Mouse (Mus musculus) cerebellum, adult 2 months (tissue): Measurements from ENCODE around the gene Tacstd2. TPM values are rescaled to one million over a fixed set of nuclear protein-coding genes. Genes with fewer than 3 reads are reported as not detected.

Experiments used
- DNase-seq, 2 experiments: peaks; one replicate each; pipeline ENCODE4 v3.0.0; 2021
- H3K27ac ChIP-seq: fragments of 200-500 bp; 2 replicates; pipeline ENCODE4 v1.5.1; 2012; ENCODE audit warnings: low read length, control low read depth, inconsistent platforms; ENCODE audit not compliant: insufficient read depth
- H3K27me3 ChIP-seq: fragments of 200-500 bp; 2 replicates; pipeline ENCODE4 v1.6.1; 2012; ENCODE audit warnings: inconsistent platforms, mild to moderate bottlenecking, low read length, moderate library complexity; ENCODE audit not compliant: control insufficient read depth, insufficient read depth
- H3K4me1 ChIP-seq: fragments of 200-500 bp; 2 replicates; pipeline ENCODE4 v1.6.1; 2011; ENCODE audit warnings: low read length; ENCODE audit not compliant: control insufficient read depth, insufficient read depth
- H3K4me3 ChIP-seq: fragments of 200-500 bp; replicated peaks from 2 replicates; pipeline ENCODE3; 2011; ENCODE audit warnings: mild to moderate bottlenecking, low read depth, low read length, control low read depth; ENCODE audit not compliant: insufficient read depth
- CTCF ChIP-seq: fragments of 200-500 bp; IDR thresholded peaks from 2 replicates; pipeline ENCODE4 v1.5.1; 2011; ENCODE audit warnings: low read depth, mild to moderate bottlenecking, control low read depth, low read length, moderate library complexity, borderline replicate concordance; ENCODE audit not compliant: insufficient read depth
- POLR2A ChIP-seq: fragments of 200-500 bp; IDR thresholded peaks from 2 replicates; pipeline ENCODE4 v1.6.1; 2011; ENCODE audit warnings: low read length, control low read depth, borderline replicate concordance; ENCODE audit not compliant: insufficient read depth
- WGBS: fragments of 180-500 bp; shearing (Covaris S2); methylation state at CpG from one replicate; pipeline ENCODE4 v1.1.7; 2018; 5-methylcytosine and 5-hydroxymethylcytosine counted together
- polyA plus RNA-seq: library from polyadenylated mRNA; depleted of rRNA; stranded (reverse); fragments of >200 nt; gene quantifications from 2 replicates; pipeline ENCODE4 v1.2.3, GENCODE M21; 2012; rRNA removed

The Tacstd2 gene
- polyA plus RNA-seq: 0.25 and 0.29 TPM in 2 replicates

GRCm38 (mm10) chr6:67535777-67536054 is at the start of gene Tacstd2:
Gene Tacstd2 (minus strand): TSS chr6:67535796.
- Histone ChIP-seq H3K4me3 (no peak within 1 kb of the TSS), H3K27me3 (no peaks in the 10 kb centered on the region; the same call in 1 of the 2 replicates), H3K27ac (no peak within 1 kb of the TSS), H3K4me1 (no peaks in the 10 kb centered on the region)
- no peak for DNase-seq
- WGBS: 9% methylated on average over 8 of the region's 8 CpGs
- TF ChIP-seq CTCF: no peak
- TF ChIP-seq POLR2A: no peak

DNA sequence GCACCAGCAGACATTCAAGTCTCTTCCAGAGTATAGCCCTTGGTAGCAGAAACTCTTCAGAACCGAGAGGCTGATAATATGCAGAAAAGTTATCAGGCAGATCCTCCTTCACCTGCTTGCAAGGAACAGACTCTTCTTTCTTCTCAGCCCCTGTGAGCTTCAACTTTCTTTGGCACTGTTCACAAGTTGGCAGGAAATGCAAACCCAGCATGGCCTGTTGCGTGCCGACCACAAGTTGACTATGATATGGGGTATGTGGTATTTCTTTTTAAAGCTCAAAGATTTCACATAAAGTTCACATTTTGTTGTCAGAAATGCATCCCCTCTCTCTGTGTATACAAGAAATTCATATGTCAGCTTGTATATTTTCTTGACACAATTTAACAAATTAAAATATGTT is 30.7 kb upstream of the Tacstd2 start:
- TF ChIP-seq CTCF: no peak
- no peak for TF ChIP-seq POLR2A
- Histone ChIP-seq H3K27ac (no peak overlapping the region), H3K4me1 (no peaks in the 10 kb centered on the region), H3K4me3 (no peak overlapping the region), H3K27me3 (no peaks in the 10 kb centered on the region)
- no peak for DNase-seq
- WGBS: 44% methylated on average over 3 of the region's 3 CpGs

GRCm38 (mm10) chr6:67555376-67555775 is 19.8 kb upstream of the Tacstd2 start:
- H3K4me1 ChIP-seq: no peaks in the 10 kb centered on the region
- no peak overlapping the region for H3K4me3 ChIP-seq
- no peak for DNase-seq
- no peak for TF ChIP-seq POLR2A
- no peak for TF ChIP-seq CTCF
- no peak overlapping the region for H3K27ac ChIP-seq
- H3K27me3 ChIP-seq: no peaks in the 10 kb centered on the region

GRCm38 (mm10) chr6:67549550-67549949 is 14.0 kb upstream of the Tacstd2 start:
- TF ChIP-seq POLR2A (no peak), CTCF (no peak)
- H3K4me1 ChIP-seq: no peaks in the 10 kb centered on the region
- 28% methylated on average over 1 of the region's 1 CpGs for WGBS

DNA sequence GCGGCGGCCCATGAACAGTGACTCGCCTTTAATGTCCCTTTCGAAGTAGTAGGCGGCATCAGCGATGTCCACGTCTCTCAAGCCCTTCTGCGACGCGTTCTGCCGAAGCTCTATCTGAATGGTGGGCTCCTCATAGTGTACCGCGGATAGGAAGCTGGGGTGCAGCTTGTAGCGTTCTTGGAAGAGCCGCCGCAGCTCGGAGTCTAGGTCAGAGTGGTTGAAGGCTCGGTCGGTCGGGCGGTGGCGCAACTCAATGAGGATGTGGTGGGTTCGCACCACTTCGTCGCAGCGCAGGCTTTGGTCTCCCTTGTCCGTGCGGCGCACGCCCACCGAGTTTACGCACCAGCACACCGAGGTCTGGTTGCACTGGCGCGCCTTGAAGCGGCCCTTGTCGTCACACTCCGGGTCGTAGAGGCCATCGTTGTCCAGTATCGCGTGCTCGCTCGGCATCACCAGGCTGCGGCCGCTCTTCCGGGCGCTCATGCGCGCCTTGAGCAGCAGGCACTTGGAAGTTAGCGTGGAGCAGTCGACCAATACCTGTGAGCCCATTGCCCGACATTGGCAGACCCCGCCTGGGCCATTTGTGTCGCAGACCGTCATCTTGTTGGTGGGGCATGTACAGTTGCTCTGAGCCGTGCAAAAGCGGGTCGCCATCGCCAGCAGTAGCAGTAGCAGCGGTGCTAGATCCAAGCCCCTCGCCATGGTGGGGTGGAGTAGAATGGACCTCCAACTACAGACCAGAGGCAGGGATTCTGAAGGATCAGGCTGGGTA is 405 bp downstream of the Tacstd2 start:
- 1% methylated on average over 62 of the region's 62 CpGs for WGBS
- TF ChIP-seq CTCF (no peak), POLR2A (no peak)
- no peak overlapping the region for H3K4me3 ChIP-seq
- no peak overlapping the region for H3K27ac ChIP-seq
- no peak for DNase-seq
- H3K27me3 ChIP-seq: no peaks in the 10 kb centered on the region; the same call in 1 of the 2 replicates
- H3K4me1 ChIP-seq: no peaks in the 10 kb centered on the region

More at GRCm38 (mm10) chr6:67549550-67549949, 14.0 kb upstream of the Tacstd2 start:
- Histone ChIP-seq H3K27me3 (no peaks in the 10 kb centered on the region), H3K27ac (no peak overlapping the region), H3K4me3 (no peak overlapping the region)
- no peak for DNase-seq

DNA sequence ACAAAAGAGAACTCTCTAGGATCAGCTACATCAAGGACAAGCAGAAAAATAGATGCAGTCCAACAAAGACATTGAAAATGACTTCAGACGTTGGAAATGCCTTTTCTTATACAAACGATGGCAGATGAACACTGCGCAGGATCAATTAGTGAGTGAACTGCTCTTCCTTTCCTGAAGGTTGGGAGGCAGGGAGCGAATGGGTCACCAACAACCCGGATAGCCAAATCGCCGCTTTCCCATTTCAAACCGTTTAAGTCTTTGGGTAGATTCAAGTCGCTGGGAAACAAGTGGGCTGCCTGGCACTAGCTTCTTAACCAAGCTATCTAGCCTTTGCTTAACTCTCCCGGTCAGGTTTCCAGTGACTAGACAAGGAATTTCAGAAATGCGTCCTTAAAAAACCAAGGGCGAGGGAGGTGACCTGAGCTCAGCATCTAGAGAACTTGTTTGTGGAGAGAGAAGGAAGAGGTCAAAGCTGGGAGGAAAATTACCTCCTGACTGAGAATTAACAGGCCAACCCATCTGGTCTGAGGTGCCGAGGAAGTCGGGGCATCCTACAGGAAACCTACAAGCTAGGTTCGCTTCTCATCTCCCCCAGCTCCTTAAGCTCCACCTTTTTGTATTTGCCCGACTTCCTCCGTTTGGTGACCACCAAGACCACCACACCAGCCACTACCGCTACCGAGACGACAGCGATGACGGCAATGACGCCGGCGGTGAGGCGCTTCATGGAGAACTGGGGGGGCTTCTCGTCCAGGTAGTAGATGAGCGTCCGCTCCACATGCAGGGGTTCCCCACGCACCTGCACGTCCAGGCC is 1.2 kb downstream of the Tacstd2 start:
- no peak for DNase-seq
- TF ChIP-seq CTCF (no peak), POLR2A (no peak)
- Histone ChIP-seq H3K27ac (no peak overlapping the region), H3K27me3 (no peaks in the 10 kb centered on the region; the same call in 1 of the 2 replicates), H3K4me3 (no peak overlapping the region), H3K4me1 (no peaks in the 10 kb centered on the region)
- WGBS: 11% methylated on average over 31 of the region's 31 CpGs

- H3K4me3 ChIP-seq: no peak overlapping the region
- H3K27me3 ChIP-seq: no peaks in the 10 kb centered on the region; the same call in 1 of the 2 replicates
- H3K4me1 ChIP-seq: no peaks in the 10 kb centered on the region
- no peak overlapping the region for H3K27ac ChIP-seq
- 10% methylated on average over 29 of the region's 29 CpGs for WGBS
- no peak for DNase-seq
- no peak for TF ChIP-seq CTCF
- TF ChIP-seq POLR2A: no peak
Observed at GRCm38 (mm10) chr6:67532665-67533440, 2.7 kb downstream of the Tacstd2 start.
